Mouse (Mus musculus) liver, embryonic 16.5 days (tissue): ENCODE results near the gene Rab44. TPM values are rescaled to one million over a fixed set of nuclear protein-coding genes. Genes with fewer than 3 reads are reported as not detected.

Experiments
- ATAC-seq: fragments of 200-750 bp; cut with Nextera tagmentation; 2 replicates; pipeline ENCODE4 v1.8.0; 2017; ENCODE audit warnings: low read depth, mild to moderate bottlenecking, moderate number of reproducible peaks, moderate library complexity
- H3K27ac ChIP-seq: fragments of 300-500 bp; sonication (generic); 2 replicates; pipeline ENCODE4 v1.5.1; 2014; ENCODE audit warnings: mild to moderate bottlenecking, low read length
- H3K27me3 ChIP-seq: fragments of 300-500 bp; sonication (generic); 2 replicates; pipeline ENCODE4 v1.6.1; 2014; ENCODE audit warnings: low read depth, low read length, mixed read lengths; ENCODE audit not compliant: control insufficient read depth, insufficient read depth
- H3K36me3 ChIP-seq: fragments of 300-500 bp; sonication (generic); 2 replicates; pipeline ENCODE4 v1.6.1; 2014; ENCODE audit warnings: mild to moderate bottlenecking; ENCODE audit not compliant: control insufficient read depth, insufficient read depth
- H3K4me1 ChIP-seq: fragments of 300-500 bp; sonication (generic); 2 replicates; pipeline ENCODE4 v1.6.1; 2014; ENCODE audit warnings: low read depth, low read length, mixed read lengths; ENCODE audit not compliant: control insufficient read depth
- H3K4me2 ChIP-seq: fragments of 300-500 bp; sonication (generic); 2 replicates; pipeline ENCODE4 v1.6.1; 2014; ENCODE audit warnings: low read depth, low read length, mixed read lengths
- H3K4me3 ChIP-seq: fragments of 300-500 bp; sonication (generic); 2 replicates; pipeline ENCODE4 v1.5.1; 2014; ENCODE audit warnings: low read depth, mild to moderate bottlenecking, low read length
- H3K9ac ChIP-seq: fragments of 300-500 bp; sonication (generic); 2 replicates; pipeline ENCODE4 v1.6.1; 2014; ENCODE audit warnings: low read depth, low read length
- H3K9me3 ChIP-seq: fragments of 300-500 bp; sonication (generic); replicated peaks from 2 replicates; pipeline ENCODE4 v1.6.1; 2016; ENCODE audit warnings: low read length; ENCODE audit not compliant: control insufficient read depth
- WGBS: fragments of 180-500 bp; shearing (Covaris S2); extraction: QIAGEN DNeasy Blood & Tissue Kit; methylation state at CpG from one replicate; pipeline ENCODE4 v1.1.7; 2014; ENCODE audit not compliant: insufficient replicate concordance; 5-methylcytosine and 5-hydroxymethylcytosine counted together
- polyA plus RNA-seq: library from polyadenylated mRNA; unstranded; fragments of >200 nt; fragmentation: Nextera tagmentation; extraction: Ambion mirVana; gene quantifications from 2 replicates; pipeline ENCODE4 v1.2.1, GENCODE M21; 2015

The Rab44 gene
- polyA plus RNA-seq, 1 experiment from 2014 or later = 10.9 TPM

- ATAC-seq = 0 out of 2 replicates have a peak, but pooled peaks have one; percentile 17
- no peak overlapping the region for H3K9ac ChIP-seq
- H3K9me3 ChIP-seq = no peaks in the 10 kb centered on the region; the same call in 1 of the 2 replicates
- H3K4me2 ChIP-seq = no peak overlapping the region
- H3K4me1 ChIP-seq = peaks cover 13% of the 10 kb centered on the region
- H3K27ac ChIP-seq = no peak overlapping the region
- WGBS = 12% methylated on average over 6 of the region's 6 CpGs
- H3K4me3 ChIP-seq = no peak overlapping the region
- H3K36me3 ChIP-seq = no peaks in the 10 kb centered on the region
- no peaks in the 10 kb centered on the region for H3K27me3 ChIP-seq
Observed at GRCm38 (mm10) chr17:29165452-29165851, 51.5 kb downstream of the Rab44 start.

- H3K9me3 ChIP-seq = no peaks in the 10 kb centered on the region; the same call in 1 of the 2 replicates
- no peak overlapping the region for H3K9ac ChIP-seq
- WGBS = 55% methylated on average over 8 of the region's 8 CpGs
- ATAC-seq = no peak
- H3K36me3 ChIP-seq = no peaks in the 10 kb centered on the region
- no peaks in the 10 kb centered on the region for H3K27me3 ChIP-seq
- H3K4me2 ChIP-seq = no peak overlapping the region
- H3K4me3 ChIP-seq = no peak overlapping the region
- H3K4me1 ChIP-seq = peaks cover 13% of the 10 kb centered on the region
- H3K27ac ChIP-seq = no peak overlapping the region
Observed at GRCm38 (mm10) chr17:29165967-29166578, 52.1 kb downstream of the Rab44 start.

- H3K4me2 ChIP-seq = no peak overlapping the region
- peaks cover 17% of the 10 kb centered on the region for H3K4me1 ChIP-seq
- ATAC-seq = no peak
- no peak overlapping the region for H3K27ac ChIP-seq
- no peaks in the 10 kb centered on the region for H3K9me3 ChIP-seq
- no peaks in the 10 kb centered on the region for H3K36me3 ChIP-seq
- WGBS = 44% methylated on average over 6 of the region's 6 CpGs
- H3K27me3 ChIP-seq = no peaks in the 10 kb centered on the region
- no peak overlapping the region for H3K9ac ChIP-seq
- no peak overlapping the region for H3K4me3 ChIP-seq
Observed at GRCm38 (mm10) chr17:29167371-29167770, 53.4 kb downstream of the Rab44 start.

- no peak overlapping the region for H3K4me2 ChIP-seq
- no peaks in the 10 kb centered on the region for H3K9me3 ChIP-seq
- no peak overlapping the region for H3K9ac ChIP-seq
- ATAC-seq = no peak
- no peaks in the 10 kb centered on the region for H3K36me3 ChIP-seq
- WGBS = 56% methylated on average over 4 of the region's 4 CpGs
- H3K4me1 ChIP-seq = peaks cover 17% of the 10 kb centered on the region
- H3K4me3 ChIP-seq = no peak overlapping the region
- H3K27me3 ChIP-seq = no peaks in the 10 kb centered on the region
- no peak overlapping the region for H3K27ac ChIP-seq
Observed at GRCm38 (mm10) chr17:29168438-29168837, 54.5 kb downstream of the Rab44 start.

- H3K27ac ChIP-seq = no peak overlapping the region
- WGBS = 63% methylated on average over 12 of the region's 12 CpGs
Observed at GRCm38 (mm10) chr17:29168996-29169601, 55.2 kb downstream of the Rab44 start.

GRCm38 (mm10) chr17:29170431-29171000 lies 56.6 kb downstream of the Rab44 start:
- no peak for ATAC-seq
- Histone ChIP-seq H3K9me3 (no peaks in the 10 kb centered on the region), H3K4me1 (peaks cover 4% of the 10 kb centered on the region), H3K9ac (no peak overlapping the region), H3K27ac (no peak overlapping the region), H3K4me2 (no peak overlapping the region), H3K27me3 (no peaks in the 10 kb centered on the region), H3K4me3 (no peak overlapping the region), H3K36me3 (no peaks in the 10 kb centered on the region)
- WGBS = 43% methylated on average over 14 of the region's 14 CpGs

More at GRCm38 (mm10) chr17:29168996-29169601, 55.2 kb downstream of the Rab44 start:
- H3K4me1 ChIP-seq = peaks cover 17% of the 10 kb centered on the region
- no peak overlapping the region for H3K4me2 ChIP-seq
- no peaks in the 10 kb centered on the region for H3K27me3 ChIP-seq
- H3K9me3 ChIP-seq = no peaks in the 10 kb centered on the region
- no peak for ATAC-seq
- H3K4me3 ChIP-seq = no peak overlapping the region
- no peaks in the 10 kb centered on the region for H3K36me3 ChIP-seq
- H3K9ac ChIP-seq = no peak overlapping the region

GRCm38 (mm10) chr17:29171001-29171772 lies 57.2 kb downstream of the Rab44 start:
- Histone ChIP-seq H3K36me3 (no peaks in the 10 kb centered on the region), H3K4me3 (no peak overlapping the region), H3K27ac (no peak overlapping the region), H3K4me2 (no peak overlapping the region), H3K27me3 (no peaks in the 10 kb centered on the region), H3K9me3 (no peaks in the 10 kb centered on the region), H3K4me1 (peaks cover 4% of the 10 kb centered on the region), H3K9ac (no peak overlapping the region)
- ATAC-seq = peak; percentile 36; the same call in 1 of the 2 replicates
- 7% methylated on average over 14 of the region's 14 CpGs for WGBS

- 11% methylated on average over 10 of the region's 10 CpGs for WGBS
- Histone ChIP-seq H3K4me2 (no peak overlapping the region), H3K27ac (0 out of 2 replicates have a peak overlapping the region, but pooled peaks have one; percentile 7), H3K36me3 (no peaks in the 10 kb centered on the region), H3K4me3 (no peak overlapping the region), H3K9me3 (no peaks in the 10 kb centered on the region), H3K4me1 (peaks cover 4% of the 10 kb centered on the region), H3K27me3 (no peaks in the 10 kb centered on the region), H3K9ac (no peak overlapping the region)
- ATAC-seq = no peak
Observed at GRCm38 (mm10) chr17:29172062-29172461, 58.1 kb downstream of the Rab44 start.
